Mouse (Mus musculus): ENCODE results near the gene Zmym1.
"Not testable (repeated sequence)": the region's sequence is repeated elsewhere in the genome, so short reads cannot be mapped to it uniquely, and the experiment has no call there.

Zmym1 gene

DNA sequence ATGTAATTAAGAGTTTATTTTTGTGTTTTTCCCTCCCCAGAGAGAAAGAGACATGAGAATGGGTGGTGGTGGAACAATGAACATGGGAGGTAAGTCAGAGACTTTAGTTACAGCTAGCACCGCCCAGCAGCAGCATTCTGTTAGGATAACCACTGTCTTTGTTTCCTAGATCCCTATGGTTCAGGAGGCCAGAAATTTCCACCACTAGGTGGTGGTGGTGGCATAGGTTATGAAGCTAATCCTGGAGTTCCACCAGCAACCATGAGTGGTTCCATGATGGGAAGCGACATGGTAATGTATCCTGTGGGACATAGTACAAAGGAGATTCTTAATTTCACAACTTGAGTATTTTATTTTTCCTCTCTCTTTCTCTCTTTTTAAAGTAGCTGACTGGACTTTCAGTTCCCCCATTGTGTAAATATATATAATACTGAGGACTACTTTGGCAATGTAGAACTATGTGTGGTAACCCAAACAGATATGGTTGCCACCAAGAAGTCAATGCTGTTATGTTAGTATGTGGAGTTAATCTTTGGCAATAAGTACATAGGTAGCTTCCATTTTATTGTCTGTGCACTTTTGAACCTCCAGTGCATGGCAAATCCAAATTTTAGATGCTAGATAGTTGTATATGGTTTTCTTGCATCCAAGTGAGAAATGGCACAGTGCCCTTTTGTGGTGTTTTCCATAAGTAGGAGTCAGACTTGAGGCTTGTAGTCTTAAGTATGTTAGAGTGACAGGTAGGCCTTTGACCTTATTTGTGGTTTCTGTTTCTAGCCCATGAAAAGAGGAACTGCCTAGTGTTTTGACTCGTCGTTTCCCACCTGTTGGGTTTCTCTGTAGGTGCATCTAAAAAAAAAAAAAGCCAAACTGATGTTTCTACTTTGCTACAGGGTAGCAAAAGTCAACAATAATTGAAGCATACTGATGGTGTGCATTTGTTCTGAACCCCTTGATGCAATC, 33.4 kb downstream of the Zmym1 start:
- peak in 1 of 2 experiments; percentile 23 for DNase-seq (ENCODE audit: low spot score in 2 of 2)

GRCm38 (mm10) chr4:127026826-127027225, 34.1 kb downstream of the Zmym1 start:
- DNase-seq (ENCODE audit: low spot score in 2 of 2) = no peak

DNA sequence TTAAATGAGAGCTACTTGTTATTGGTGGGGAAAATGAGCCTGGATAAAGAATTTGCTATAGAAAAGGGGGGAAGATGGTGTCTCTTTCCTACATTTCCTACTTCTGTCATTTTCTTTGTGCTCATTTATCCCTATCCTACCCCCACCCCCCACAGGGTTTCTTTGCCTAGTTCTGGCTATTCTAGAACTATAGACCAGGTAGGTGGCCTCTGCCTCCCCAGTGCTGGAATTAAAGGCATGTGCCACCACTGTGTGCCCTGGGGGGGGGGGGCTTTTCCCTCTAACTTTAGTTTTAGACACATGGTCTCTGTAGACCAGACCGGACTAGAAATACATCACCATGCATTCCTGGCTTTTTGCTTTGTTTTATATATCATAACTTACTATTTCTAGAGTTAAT, 36.7 kb downstream of the Zmym1 start:
- no peak for DNase-seq (ENCODE audit: low spot score in 2 of 2)

DNA sequence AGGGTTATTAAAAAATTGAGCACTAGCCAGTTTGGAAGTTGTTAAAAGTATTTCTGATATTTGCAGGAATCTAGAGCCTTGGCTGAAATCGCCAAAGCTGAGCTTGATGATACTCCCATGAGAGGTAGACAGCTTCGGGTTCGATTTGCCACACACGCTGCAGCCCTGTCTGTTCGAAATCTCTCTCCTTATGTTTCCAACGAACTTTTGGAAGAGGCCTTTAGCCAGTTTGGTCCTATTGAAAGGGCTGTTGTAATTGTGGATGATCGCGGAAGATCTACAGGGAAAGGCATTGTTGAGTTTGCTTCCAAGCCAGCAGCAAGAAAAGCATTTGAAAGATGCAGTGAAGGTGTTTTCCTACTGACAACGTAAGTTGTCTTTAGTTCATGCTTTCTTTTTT, 37.8 kb downstream of the Zmym1 start:
- no peak for DNase-seq (ENCODE audit: low spot score in 2 of 2)

GRCm38 (mm10) chr4:127021989-127022626, 38.8 kb downstream of the Zmym1 start:
- peak; percentile 86 to 89 for DNase-seq (ENCODE audit: low spot score in 2 of 2)

DNA sequence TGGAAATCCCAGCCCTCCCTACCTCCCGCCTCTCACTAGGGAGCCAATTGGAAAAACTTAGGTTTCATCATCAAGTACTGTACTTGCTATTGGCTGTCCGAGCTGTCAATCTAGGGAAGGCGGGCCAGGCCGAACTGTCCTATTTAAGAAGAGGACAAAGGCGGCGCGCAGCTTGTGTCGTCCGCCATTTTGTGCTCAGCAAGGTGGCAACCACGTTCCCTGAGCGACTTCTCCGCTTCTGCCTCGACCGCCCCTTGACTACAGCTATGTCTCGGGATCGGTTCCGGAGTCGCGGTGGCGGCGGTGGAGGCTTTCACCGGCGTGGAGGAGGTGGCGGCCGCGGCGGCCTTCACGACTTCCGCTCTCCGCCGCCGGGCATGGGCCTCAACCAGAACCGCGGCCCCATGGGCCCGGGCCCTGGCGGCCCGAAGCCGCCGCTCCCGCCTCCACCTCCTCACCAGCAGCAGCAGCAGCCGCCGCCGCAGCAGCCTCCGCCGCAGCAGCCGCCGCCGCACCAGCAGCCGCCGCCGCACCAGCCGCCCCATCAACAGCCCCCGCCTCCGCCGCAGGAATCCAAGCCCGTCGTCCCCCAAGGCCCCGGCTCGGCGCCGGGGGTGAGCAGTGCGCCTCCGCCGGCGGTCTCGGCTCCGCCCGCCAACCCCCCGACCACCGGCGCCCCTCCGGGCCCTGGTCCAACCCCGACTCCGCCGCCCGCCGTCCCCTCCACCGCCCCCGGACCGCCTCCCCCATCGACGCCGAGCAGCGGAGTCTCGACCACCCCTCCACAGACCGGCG, 39.6 kb downstream of the Zmym1 start, which contains the start of gene Sfpq:
Sfpq (plus strand) TSS at position 174 of the 795 bp plus-strand sequence.
- DNase-seq (ENCODE audit: low spot score in 2 of 2) = peak; percentile 99 to 100

- no peak for DNase-seq (ENCODE audit: low spot score in 2 of 2)
Observed at GRCm38 (mm10) chr4:127020411-127021150, 40.4 kb downstream of the Zmym1 start.

DNA sequence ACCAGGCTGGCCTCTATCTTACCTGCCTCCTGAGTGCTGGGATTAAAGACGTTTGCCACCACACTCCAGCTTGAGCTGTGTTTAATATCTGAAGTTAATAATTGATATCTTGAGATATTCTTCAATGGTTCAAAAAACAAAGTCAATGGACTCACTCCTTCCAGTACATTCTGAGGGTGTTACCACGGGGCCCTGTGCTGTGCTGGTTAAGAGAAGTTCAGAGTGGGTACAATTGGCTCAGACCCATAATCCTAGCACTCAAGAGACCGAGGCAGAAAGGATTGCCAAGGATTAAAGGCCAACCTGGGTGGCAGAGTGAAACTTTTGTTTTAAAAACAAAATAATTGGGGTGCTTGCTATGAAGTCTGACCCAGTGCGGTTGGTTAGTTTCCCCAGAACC, 44.6 kb downstream of the Zmym1 start:
- DNase-seq (ENCODE audit: low spot score in 2 of 2) = no peak

DNA sequence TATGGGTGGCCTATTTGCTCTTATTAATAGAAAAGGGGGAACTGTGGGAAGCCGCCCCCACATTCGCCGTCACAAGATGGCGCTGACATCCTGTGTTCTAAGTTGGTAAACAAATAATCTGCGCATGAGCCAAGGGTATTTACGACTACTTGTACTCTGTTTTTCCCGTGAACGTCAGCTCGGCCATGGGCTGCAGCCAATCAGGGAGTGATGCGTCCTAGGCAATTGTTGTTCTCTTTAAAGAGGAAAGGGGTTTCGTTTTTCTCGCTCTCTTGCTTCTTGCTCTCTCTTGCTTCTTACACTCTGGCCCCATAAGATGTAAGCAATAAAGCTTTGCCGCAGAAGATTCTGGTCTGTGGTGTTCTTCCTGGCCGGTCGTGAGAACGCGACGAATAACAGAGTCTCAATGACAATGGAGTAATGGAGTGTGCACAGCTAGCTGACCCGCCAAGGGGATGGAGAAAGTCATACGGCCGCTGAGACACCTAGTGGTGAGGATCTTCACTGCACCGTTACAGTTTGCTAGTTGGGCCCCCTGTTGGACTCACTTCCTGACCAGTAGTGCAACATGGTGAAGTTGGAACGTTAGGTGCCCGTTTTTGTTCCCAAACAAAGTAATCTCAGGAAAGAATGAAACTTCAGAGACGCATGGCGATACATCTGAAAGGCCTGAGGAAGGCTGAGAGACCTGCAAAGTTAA, 45.5 kb downstream of the Zmym1 start:
- peak; percentile 85 to 88 for DNase-seq (ENCODE audit: low spot score in 2 of 2)

DNA sequence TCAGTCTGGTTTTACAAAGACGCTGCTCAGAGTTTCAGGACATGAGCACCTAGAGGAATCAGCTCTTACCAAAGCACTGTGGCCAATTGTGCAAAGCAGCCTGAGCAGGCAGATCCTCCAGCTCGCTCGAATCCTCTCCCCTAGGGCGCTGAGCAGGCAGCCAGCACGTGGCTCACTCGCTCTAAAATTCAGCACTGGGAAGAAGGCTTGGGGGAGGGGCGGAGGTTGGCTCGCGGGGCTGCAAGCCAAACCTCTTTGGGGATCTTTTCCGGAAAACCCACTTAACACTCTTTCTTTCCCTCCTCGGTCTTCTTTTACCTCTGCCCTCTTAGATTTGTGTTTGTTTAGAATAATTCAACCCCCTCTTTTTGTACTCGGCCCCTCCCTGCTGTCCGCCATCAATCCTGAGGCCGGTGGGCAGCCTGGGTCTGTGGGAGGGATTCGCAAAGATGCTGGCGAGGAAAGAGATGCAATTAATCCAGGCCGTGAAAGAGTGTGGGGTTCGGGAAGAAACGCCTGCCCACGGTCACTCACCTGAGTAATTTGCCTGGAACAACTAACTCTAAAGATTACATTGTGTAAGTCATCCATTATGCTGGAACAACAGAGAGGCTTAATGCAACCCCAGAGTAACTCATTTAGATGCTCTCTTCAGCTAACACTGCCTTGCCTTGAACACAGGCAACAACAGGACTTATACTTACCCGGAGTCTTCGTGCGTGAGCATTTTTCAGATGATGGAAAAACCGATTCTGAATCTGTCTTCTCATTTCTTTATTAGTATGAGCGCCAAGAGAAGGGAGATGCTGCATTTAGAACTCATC, 55.6 kb downstream of the Zmym1 start:
- DNase-seq (ENCODE audit: low spot score in 2 of 2) = no peak

- no peak for DNase-seq (ENCODE audit: low spot score in 2 of 2)
Observed at GRCm38 (mm10) chr4:127004384-127004783, 56.6 kb downstream of the Zmym1 start.

DNA sequence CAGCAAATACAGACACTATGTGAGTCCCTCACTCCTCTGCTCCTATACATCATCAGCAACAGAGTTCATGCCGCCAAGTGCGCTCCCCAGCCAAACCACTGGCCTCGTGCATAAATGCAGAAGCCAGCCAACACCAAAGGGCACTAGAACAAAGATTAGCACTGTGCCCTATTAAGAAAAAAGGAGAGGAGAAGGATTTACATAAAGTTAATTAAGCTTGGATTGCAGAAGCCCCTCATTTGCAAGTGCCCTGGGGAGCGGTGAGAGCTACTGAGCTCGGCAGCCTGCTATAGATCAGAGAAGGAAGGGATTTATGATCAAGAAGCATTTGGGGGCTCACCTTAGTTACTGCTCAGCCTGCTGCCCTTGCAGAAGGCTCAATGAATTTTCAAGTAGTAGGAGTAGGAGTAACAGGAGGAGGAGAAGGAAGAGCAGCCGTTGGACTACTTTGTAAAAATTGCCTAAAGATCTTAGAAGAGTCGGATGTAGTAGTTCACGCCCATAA, 60.3 kb downstream of the Zmym1 start:
- no peak for DNase-seq (ENCODE audit: low spot score in 2 of 2)

GRCm38 (mm10) chr4:126999372-126999771, 61.6 kb downstream of the Zmym1 start:
- not testable (repeated sequence) for DNase-seq (ENCODE audit: low spot score in 2 of 2)

All from heart, adult 9 months (tissue).